Mouse (Mus musculus): ENCODE data around the gene Rtn1. TPM values are rescaled to one million over a fixed set of nuclear protein-coding genes. Genes with fewer than 3 reads are reported as not detected.
A peak's percentile ranks its signal among the peaks of the same experiment; 100 is the strongest.

The Rtn1 gene
- total RNA-seq, 2 experiments from 2014 or later: 12.4 TPM

DNA sequence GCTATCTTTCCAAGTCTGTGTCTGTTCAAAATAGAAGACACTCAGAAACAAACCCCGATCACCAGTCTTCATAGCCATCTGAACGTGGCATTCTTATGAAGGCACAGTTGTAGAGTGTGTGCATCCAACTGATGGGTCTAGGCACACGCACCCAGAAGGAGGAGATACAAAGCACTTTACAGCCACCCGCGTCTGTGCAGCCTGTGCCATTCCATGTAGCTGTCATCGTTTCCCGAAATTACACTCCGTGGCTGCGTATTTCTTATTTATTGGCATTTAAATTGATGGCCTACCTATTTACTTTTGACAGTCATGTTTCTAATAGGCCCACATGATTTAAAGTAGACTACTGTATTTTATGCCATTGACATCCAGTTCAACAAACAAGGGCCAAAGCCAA lies 173.9 kb downstream of the Rtn1 start:
- intact Hi-C loops (cut with DNase I): no loop called here
- DNase-seq: no peak

DNA sequence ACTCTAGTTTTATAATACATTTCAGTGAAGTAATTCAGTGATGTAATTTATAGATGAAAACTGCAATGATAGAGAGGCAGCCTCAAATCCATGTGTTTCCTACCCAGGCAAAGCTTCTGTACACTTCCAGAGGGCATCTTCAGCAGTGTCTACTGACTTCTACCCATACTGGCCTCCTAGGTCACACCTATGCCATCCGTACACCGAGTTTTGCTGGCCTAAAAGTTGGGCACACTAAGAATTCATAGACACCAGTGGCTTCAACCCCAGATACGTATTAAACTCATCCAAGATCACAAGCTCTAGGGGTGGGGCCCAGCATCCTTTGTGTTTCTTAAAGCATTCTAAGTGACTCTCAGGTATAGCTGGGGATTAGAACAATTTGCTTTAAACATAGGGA lies 174.7 kb downstream of the Rtn1 start:
- intact Hi-C loops (cut with DNase I): no loop called here
- no peak for DNase-seq

- intact Hi-C loops (cut with DNase I): no loop called here
- no peak for DNase-seq
Observed at GRCm38 (mm10) chr12:72232826-72233790, 175.7 kb downstream of the Rtn1 start.

GRCm38 (mm10) chr12:72232176-72232575 lies 176.7 kb downstream of the Rtn1 start:
- intact Hi-C loops (cut with DNase I): no loop called here
- no peak for DNase-seq

- intact Hi-C loops (cut with DNase I): no loop called here
- DNase-seq: no peak
Observed at GRCm38 (mm10) chr12:72229451-72230196, 179.2 kb downstream of the Rtn1 start.

DNA sequence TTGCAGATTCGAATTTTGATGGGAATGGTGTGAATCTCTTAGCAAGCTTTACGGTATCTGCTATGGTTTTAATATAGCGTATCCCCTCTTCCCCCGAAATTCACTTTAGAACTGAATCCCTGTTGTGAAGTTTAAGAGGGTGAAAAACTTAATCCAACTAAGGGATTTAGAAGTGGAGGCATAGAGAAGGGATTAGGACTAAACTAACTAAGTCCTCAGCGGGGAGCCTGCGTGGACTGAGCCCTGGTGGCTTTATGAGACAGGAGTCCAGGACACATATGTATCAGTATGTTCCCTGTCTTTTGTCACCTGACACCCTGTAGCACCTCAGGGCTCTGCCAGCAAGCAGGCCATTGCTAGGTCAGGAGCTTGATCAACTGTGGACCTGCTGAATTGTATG lies 181.1 kb downstream of the Rtn1 start:
- DNase-seq: no peak
- intact Hi-C loops (cut with DNase I): no loop called here

DNA sequence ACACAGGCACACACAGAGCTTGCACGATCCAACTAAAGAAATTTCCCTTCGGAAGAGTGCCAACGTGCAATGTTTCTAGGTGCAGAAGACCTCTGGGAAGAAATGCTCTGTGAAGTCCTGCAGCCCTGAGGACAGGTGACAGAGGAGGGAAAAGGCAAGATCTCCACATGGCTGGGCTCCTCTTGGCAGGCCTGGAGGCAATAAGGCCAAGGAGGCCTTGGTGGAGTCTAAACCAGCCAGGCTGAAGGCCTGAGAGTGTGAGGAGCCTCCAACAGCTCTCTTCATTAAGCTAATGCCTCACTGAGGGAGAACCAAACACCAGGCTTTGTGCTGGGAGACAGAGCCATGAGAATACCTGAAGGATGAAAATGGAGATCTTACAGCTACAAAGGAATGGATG lies 183.5 kb downstream of the Rtn1 start:
- DNase-seq: no peak
- intact Hi-C loops (cut with DNase I): no loop called here

DNA sequence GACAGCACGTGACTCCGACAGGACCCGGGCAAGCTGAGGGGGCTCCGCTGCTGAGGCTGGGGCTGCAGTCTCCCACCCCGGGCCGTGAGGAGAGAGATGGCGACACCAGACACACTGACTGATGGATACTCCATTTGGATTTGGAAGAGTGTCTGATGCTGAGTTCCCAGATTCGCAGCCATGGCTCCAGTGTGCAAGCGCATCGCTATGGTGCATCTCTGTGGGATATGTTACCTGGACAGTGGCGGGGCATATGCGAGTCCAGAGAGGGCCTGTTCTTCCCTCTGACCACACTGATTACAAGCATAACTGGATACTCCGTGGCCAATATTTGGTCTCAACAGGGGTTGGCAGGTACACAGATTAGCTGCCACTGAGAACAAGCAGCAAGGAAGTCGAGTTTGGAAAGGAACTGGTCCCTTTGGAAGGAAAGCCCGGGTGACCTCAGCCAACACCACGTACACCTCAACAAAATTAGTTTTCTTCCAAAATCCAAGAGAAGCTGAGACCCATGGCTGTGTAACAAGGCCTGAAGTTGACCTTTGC lies 185.2 kb downstream of the Rtn1 start:
- no peak for DNase-seq
- intact Hi-C loops (cut with DNase I): no loop called here

DNA sequence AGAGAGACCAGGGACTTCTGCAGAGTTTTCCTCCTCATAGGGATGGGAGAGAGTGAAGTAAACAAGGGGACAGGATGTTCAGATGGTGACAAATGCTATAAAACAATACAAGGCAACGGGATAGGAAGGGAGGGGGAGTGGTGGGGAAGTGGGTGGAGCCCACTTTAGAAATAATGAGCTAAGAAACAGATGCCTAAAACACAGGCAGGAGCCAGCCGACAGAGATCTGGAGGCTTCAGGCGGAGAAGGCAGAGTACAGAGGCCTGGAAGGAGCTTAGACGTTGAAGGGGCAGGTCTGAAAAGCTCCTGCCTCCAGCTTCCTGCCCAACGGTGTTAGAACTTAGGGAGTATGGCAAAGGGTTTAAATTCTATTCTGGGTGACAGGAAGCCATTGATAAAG lies 195.3 kb downstream of the Rtn1 start:
- intact Hi-C loops (cut with DNase I): no loop called here

GRCm38 (mm10) chr12:72200828-72201227 lies 208.0 kb downstream of the Rtn1 start:
- intact Hi-C loops (cut with DNase I): no loop called here

More for the DNA sequence above, 195.3 kb downstream of the Rtn1 start:
- DNase-seq: peak; percentile 26 to 40

DNA sequence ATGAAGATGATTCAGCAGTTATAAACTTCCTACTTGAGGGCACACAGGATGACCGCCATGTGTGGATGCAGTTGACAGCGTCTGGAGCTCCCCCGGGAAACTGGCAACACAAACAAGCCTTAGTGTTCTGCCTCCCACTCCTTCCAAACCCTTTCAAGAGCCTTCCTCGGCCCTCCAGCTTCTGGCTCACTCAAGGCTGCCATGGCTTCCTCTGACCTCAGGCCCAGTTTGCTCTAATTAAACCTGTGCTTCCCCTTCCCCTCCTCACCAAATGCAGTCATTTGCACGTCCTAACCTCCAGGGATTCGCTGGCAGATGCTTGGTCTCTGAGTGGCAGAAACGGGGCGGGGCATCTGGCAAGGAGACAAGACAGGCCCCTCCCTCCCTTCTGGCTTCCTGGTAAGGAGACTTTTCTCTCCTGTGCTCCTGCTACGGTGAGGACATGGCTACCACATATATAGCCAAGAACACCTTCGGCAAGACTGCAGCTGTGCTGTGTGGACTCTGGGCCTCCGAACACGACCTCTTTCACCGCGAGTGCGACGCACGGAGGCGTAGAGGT lies 210.8 kb downstream of the Rtn1 start:
- peak; percentile 26 to 54 for DNase-seq

More at GRCm38 (mm10) chr12:72200828-72201227, 208.0 kb downstream of the Rtn1 start:
- no peak for DNase-seq

DNA sequence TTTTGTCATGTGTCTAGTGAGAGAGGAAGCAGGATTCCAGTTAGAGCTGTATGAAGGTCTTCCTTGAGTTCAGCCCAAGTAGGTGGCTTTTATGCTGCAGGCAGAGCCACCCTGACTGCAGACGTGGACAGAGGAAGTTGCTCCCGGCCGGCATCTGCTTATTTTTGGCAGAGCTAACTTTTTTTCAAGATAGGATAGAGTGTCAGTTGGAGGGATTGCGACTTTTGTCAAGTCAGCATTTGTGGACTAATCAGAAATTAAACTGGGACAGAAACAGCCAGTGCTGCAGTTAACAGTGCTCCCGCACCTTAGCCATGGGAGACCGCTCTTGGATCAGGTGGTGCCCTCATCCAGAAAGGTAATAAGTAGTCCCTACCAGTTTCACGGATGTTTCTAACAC lies 211.4 kb downstream of the Rtn1 start:
- peak; percentile 20 to 22 for DNase-seq

More for the DNA sequence above, 210.8 kb downstream of the Rtn1 start:
- intact Hi-C loops (cut with DNase I): loop anchor here (5.0 kb wide), 1 partner anchor 96 kb away; no protein-coding TSS in a partner anchor

DNA sequence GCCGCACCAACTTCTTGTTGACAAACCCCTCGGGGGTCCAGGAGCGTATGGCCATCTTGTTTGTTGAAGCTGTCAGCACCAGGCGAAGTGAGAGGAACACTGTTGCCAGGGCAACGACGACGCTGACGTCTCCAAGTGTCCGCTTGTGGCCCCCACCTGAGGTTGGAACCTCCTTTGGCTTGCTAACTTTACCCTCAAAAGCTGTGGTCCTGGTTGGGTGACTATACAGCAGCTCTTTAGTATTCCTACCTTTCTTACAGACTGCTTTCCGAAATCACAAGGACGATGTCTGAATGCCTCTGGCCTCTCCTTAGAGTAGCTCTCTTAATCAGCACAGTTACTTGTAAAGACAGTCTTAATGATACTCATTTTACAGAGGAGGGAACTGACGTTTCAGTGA lies 223.9 kb downstream of the Rtn1 start, which contains the start of gene Ccdc175:
TSS of gene Ccdc175 (minus strand) at position 101 of the 400 bp plus-strand sequence.
- intact Hi-C loops (cut with DNase I): no loop called here

More for the DNA sequence above, 211.4 kb downstream of the Rtn1 start:
- intact Hi-C loops (cut with DNase I): loop anchor here (5.0 kb wide), 1 partner anchor 95 kb away; no protein-coding TSS in a partner anchor

GRCm38 (mm10) chr12:72179561-72179960 lies 229.3 kb downstream of the Rtn1 start:
- DNase-seq: no peak
- intact Hi-C loops (cut with DNase I): no loop called here

More for the DNA sequence above, 223.9 kb downstream of the Rtn1 start, which contains the start of gene Ccdc175:
- no peak for DNase-seq

DNA sequence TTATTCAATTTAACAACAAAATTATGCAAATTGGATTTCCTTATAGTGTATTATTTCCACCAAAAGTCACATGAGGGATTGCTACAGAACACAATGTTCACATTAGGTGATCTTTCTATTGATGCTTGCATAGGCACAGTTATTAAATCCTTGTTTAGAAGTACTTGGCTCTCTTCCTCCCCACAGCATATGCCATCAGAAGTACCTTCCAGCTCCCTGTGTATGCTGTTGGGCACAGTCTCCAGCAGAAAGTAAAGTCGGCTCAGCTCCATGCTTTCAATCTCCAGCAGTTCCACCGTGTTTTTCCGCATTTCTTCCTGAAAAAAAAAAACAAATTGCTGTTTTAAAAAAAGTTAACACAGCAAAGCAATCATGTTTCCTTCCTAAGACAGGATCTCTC lies 230.5 kb downstream of the Rtn1 start:
- intact Hi-C loops (cut with DNase I): no loop called here

More for the DNA sequence above, 230.5 kb downstream of the Rtn1 start:
- no peak for DNase-seq

Other genes with a start within 250 kb of the Rtn1 start
- not detected for gene Ccdc175, start 224.0 kb downstream of the Rtn1 start, total RNA-seq (2021)
- gene Lrrc9, start 32.8 kb upstream of the Rtn1 start, total RNA-seq (2021): under 1 TPM; 0.41 to 0.47 TPM
- gene Pcnx4, start 127.3 kb upstream of the Rtn1 start, total RNA-seq (2021): 1 to 10 TPM; 3.5 to 3.9 TPM
- not detected for gene Gm4756, start 240.6 kb upstream of the Rtn1 start, total RNA-seq (2021)